Mouse (Mus musculus) spleen, adult 2 months (tissue): Measurements from ENCODE around the gene Disp3. TPM values are rescaled to one million over a fixed set of nuclear protein-coding genes. Genes with fewer than 3 reads are reported as not detected.

Source experiments
- DNase-seq, 2 experiments: peaks; one replicate each; pipeline versions ENCODE4 v3.0.0 to v3.0.0-alpha.2; 2012 to 2021; ENCODE audit warnings: low spot score in 2 of 2, low read depth in 1 of 2
- H3K27ac ChIP-seq: fragments of 200-500 bp; 2 replicates; pipeline ENCODE4 v1.5.1; 2012; ENCODE audit warnings: low read length, inconsistent platforms; ENCODE audit not compliant: insufficient read depth
- H3K27me3 ChIP-seq: fragments of 200-500 bp; 2 replicates; pipeline ENCODE4 v1.6.1; 2012; ENCODE audit warnings: mild to moderate bottlenecking, moderate library complexity, low read length, inconsistent platforms; ENCODE audit not compliant: control insufficient read depth, insufficient read depth
- H3K36me3 ChIP-seq: fragments of 200-500 bp; 2 replicates; pipeline ENCODE4 v1.6.1; 2012; ENCODE audit warnings: mild to moderate bottlenecking, low read length, inconsistent platforms; ENCODE audit not compliant: control insufficient read depth, insufficient read depth
- H3K4me1 ChIP-seq: fragments of 200-500 bp; 2 replicates; pipeline ENCODE4 v1.6.1; 2011; ENCODE audit warnings: inconsistent platforms; ENCODE audit not compliant: control insufficient read depth, insufficient read depth, insufficient read length
- H3K4me3 ChIP-seq: fragments of 200-500 bp; 2 replicates; pipeline ENCODE4 v1.5.1; 2011; ENCODE audit warnings: mild to moderate bottlenecking, inconsistent platforms; ENCODE audit not compliant: insufficient read depth, insufficient read length; ENCODE audit errors: extremely low read depth
- CTCF ChIP-seq: fragments of 200-500 bp; IDR thresholded peaks from 2 replicates; pipeline ENCODE4 v1.5.1; 2011; ENCODE audit warnings: mild to moderate bottlenecking, inconsistent platforms; ENCODE audit not compliant: insufficient read depth, insufficient read length, insufficient replicate concordance; ENCODE audit errors: extremely low read depth
- POLR2A ChIP-seq: fragments of 200-500 bp; IDR thresholded peaks from 2 replicates; pipeline ENCODE4 v1.6.1; 2011; ENCODE audit warnings: low read depth, low read length, inconsistent platforms
- WGBS: fragments of 180-500 bp; shearing (Covaris S2); methylation state at CpG from one replicate; pipeline ENCODE4 v1.1.7; 2018; 5-methylcytosine and 5-hydroxymethylcytosine counted together
- polyA plus RNA-seq: library from polyadenylated mRNA; depleted of rRNA; stranded (reverse); fragments of >200 nt; gene quantifications from 2 replicates; pipeline ENCODE4 v1.2.3, GENCODE M21; 2012

Gene Disp3
- polyA plus RNA-seq, 1 experiment: 0.19 TPM

GRCm38 (mm10) chr4:148274671-148275070, 13.1 kb downstream of the Disp3 start:
- Histone ChIP-seq H3K27me3 (peaks cover 4% of the 10 kb centered on the region; the same call in 1 of the 2 replicates), H3K36me3 (no peaks in the 10 kb centered on the region), H3K4me3 (no peak overlapping the region), H3K4me1 (no peaks in the 10 kb centered on the region), H3K27ac (no peak overlapping the region)
- TF ChIP-seq POLR2A: no peak
- TF ChIP-seq CTCF: no peak
- 49% methylated on average over 3 of the region's 3 CpGs for WGBS
- no peak for DNase-seq

GRCm38 (mm10) chr4:148273229-148273628, 14.5 kb downstream of the Disp3 start:
- DNase-seq: no peak
- no peak overlapping the region for H3K4me3 ChIP-seq
- no peaks in the 10 kb centered on the region for H3K36me3 ChIP-seq
- no peaks in the 10 kb centered on the region for H3K4me1 ChIP-seq
- 12% methylated on average over 2 of the region's 2 CpGs for WGBS
- no peak overlapping the region for H3K27ac ChIP-seq
- H3K27me3 ChIP-seq: peaks cover 4% of the 10 kb centered on the region; the same call in 1 of the 2 replicates
- no peak for TF ChIP-seq POLR2A
- no peak for TF ChIP-seq CTCF

GRCm38 (mm10) chr4:148271656-148272055, 16.1 kb downstream of the Disp3 start:
- Histone ChIP-seq H3K27ac (no peak overlapping the region), H3K36me3 (no peaks in the 10 kb centered on the region), H3K27me3 (peaks cover 4% of the 10 kb centered on the region; the same call in 1 of the 2 replicates), H3K4me3 (no peak overlapping the region), H3K4me1 (no peaks in the 10 kb centered on the region)
- TF ChIP-seq POLR2A (no peak), CTCF (no peak)
- no peak for DNase-seq
- 11% methylated on average over 39 of the region's 39 CpGs for WGBS

GRCm38 (mm10) chr4:148266973-148267507, 20.7 kb downstream of the Disp3 start:
- TF ChIP-seq POLR2A (no peak), CTCF (no peak)
- Histone ChIP-seq H3K27me3 (peaks cover 4% of the 10 kb centered on the region; the same call in 1 of the 2 replicates), H3K4me1 (no peaks in the 10 kb centered on the region), H3K36me3 (no peaks in the 10 kb centered on the region), H3K4me3 (no peak overlapping the region), H3K27ac (no peak overlapping the region)
- 87% methylated on average over 6 of the region's 6 CpGs for whole genome bisulfite sequencing
- DNase-seq: no peak

GRCm38 (mm10) chr4:148259941-148260340, 27.8 kb downstream of the Disp3 start:
- no peaks in the 10 kb centered on the region for H3K4me1 ChIP-seq
- TF ChIP-seq POLR2A (no peak), CTCF (no peak)
- H3K36me3 ChIP-seq: no peaks in the 10 kb centered on the region
- no peak overlapping the region for H3K27ac ChIP-seq
- no peak for DNase-seq
- no peak overlapping the region for H3K4me3 ChIP-seq
- no peaks in the 10 kb centered on the region for H3K27me3 ChIP-seq
- 98% methylated on average over 4 of the region's 4 CpGs for WGBS

GRCm38 (mm10) chr4:148249341-148249740, 38.4 kb downstream of the Disp3 start:
- no peaks in the 10 kb centered on the region for H3K36me3 ChIP-seq
- 0 out of 2 replicates have a peak, but pooled peaks have one; percentile 4 for TF ChIP-seq CTCF
- no peak for TF ChIP-seq POLR2A
- no peak overlapping the region for H3K4me3 ChIP-seq
- no peaks in the 10 kb centered on the region for H3K4me1 ChIP-seq
- H3K27ac ChIP-seq: no peak overlapping the region
- DNase-seq: no peak
- no peaks in the 10 kb centered on the region for H3K27me3 ChIP-seq
- WGBS: 53% methylated on average over 10 of the region's 10 CpGs

GRCm38 (mm10) chr4:148240387-148240786, 47.4 kb downstream of the Disp3 start:
- Histone ChIP-seq H3K4me3 (no peak overlapping the region), H3K4me1 (no peaks in the 10 kb centered on the region), H3K27me3 (no peaks in the 10 kb centered on the region), H3K27ac (no peak overlapping the region), H3K36me3 (no peaks in the 10 kb centered on the region)
- no peak for DNase-seq
- WGBS: 82% methylated on average over 9 of the region's 9 CpGs
- TF ChIP-seq POLR2A (no peak), CTCF (no peak)
